Mouse (Mus musculus) thymus, adult 2 months (tissue): ENCODE measurements around the gene Plekhh1.
A peak's percentile ranks its signal among the peaks of the same experiment; 100 is the strongest.

Experiments used
- CTCF ChIP-seq: fragments of 200-500 bp; IDR thresholded peaks from 2 replicates; pipeline ENCODE4 v1.5.1; 2012; ENCODE audit warnings: mild to moderate bottlenecking, control low read depth, low read length, moderate library complexity, borderline replicate concordance; ENCODE audit not compliant: control insufficient read depth, poor library complexity, insufficient read depth; ENCODE audit errors: extremely low read depth
- POLR2A ChIP-seq: fragments of 200-500 bp; IDR thresholded peaks from 2 replicates; pipeline ENCODE4 v1.6.1; 2012; ENCODE audit warnings: mild to moderate bottlenecking, low read length, control low read depth, moderate library complexity; ENCODE audit not compliant: control insufficient read depth, poor library complexity, insufficient read depth; ENCODE audit errors: extremely low read depth

GRCm38 (mm10) chr12:79006478-79007125 is 22.4 kb upstream of the Plekhh1 start:
- TF ChIP-seq CTCF (peak; percentile 50; the same call in 1 of the 2 replicates), POLR2A (no peak)
